Mouse (Mus musculus) fibroblast of lung, adult 2 months (primary cell): Measurements from ENCODE around the gene Mpg.

Source experiments
- DNase-seq: peaks from one replicate; pipeline ENCODE4 v3.0.0-alpha.2; 2011; ENCODE audit warnings: low read depth

Mpg gene

DNA sequence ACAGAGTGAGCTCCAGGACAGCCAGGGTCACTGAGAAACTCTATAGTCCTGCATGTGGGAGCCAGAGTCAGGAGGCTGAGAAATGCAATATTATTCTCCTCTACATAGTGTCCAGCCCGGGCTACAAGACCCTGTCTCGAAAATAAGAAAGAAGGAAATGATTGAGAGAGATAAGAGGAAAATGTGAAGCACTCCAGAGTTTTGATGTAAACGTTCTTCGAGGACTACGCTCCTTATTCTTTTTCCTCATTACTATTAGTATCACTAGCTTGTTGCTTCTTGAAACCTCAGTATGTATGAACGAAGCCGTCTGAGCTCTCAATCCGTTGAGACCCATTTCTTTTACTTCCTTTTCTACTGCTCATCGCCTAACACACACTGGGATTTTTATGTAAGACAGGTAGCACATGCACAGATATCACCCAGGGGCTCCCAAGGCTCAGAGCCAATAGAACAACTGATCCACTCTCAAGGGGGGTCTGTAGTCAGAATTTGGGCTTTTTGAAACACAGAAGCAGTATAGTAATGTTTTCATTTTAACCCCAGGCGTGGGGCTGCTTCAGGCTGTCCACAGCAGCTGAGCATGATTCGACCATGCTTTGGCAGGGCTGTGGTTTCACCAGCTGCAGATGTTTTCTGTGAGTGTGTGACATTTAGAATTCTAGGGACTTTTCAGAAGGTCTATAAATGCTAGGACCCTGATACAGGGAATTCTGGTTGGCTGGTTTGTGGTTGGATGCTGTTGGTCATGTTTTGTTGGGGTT lies 24.2 kb upstream of the Mpg start:
- DNase-seq, result no peak

DNA sequence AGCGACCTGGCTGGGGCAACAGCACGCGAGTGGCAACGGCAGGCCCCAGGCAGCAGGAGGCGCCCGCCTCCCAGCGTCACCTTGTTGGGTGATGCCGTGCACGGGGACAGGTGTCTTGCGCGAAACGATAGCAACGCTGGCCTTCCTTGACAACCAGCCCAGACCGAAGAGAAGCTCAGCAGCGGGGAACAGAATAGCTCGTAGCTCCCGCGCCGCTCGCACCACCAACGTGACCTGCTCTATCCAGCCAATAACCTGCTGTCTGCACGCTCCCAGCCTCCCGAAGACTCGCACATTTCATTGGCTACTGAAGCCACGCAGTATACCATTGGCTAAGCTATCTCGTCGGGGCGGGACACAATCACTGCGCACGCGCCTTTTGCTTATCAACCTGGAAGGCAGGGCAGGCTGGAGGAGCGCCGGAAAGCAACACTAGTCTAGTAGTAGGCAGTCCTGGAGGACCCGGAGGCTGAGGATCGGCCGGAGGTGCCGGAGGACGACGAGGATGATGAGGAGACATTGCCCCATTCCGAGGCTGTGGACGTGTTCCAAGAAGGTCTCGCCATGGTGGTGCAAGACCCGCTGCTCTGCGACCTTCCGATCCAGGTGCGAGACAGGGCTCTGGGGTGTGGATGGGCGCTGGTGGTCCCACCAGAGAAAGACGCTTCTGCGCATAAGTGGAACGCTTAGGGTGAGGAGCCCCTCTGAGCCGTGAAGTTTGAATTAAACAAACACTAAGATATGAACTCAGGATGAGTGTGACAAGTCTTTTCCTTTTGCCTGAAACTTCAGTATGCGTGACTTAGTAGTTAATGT lies 21.0 kb upstream of the Mpg start, which contains the start of gene Snrnp25:
Gene Snrnp25, plus strand, starts transcription at position 358 of the 816 bp plus-strand sequence.
- peak; percentile 96 for DNase-seq

DNA sequence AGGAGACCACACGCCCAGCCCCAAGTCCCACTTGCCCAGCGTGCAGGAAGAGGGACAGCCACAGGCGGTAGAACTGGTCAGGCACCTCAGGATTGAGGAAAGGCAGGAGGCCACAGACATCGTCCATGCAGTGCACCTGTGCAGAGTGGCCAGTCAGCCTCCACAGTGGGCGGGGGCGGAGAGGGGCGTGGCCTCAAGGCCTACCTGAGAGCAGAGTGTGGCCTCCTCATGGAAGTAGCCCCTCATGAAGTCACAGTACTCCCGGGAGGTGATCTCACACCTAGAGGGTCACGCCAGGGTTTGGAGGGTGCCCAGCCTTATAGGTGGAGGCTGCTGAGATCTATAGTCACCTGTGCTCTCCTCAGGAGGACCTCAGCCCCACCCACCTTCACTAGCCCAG lies 15.7 kb upstream of the Mpg start:
- no peak for DNase-seq

DNA sequence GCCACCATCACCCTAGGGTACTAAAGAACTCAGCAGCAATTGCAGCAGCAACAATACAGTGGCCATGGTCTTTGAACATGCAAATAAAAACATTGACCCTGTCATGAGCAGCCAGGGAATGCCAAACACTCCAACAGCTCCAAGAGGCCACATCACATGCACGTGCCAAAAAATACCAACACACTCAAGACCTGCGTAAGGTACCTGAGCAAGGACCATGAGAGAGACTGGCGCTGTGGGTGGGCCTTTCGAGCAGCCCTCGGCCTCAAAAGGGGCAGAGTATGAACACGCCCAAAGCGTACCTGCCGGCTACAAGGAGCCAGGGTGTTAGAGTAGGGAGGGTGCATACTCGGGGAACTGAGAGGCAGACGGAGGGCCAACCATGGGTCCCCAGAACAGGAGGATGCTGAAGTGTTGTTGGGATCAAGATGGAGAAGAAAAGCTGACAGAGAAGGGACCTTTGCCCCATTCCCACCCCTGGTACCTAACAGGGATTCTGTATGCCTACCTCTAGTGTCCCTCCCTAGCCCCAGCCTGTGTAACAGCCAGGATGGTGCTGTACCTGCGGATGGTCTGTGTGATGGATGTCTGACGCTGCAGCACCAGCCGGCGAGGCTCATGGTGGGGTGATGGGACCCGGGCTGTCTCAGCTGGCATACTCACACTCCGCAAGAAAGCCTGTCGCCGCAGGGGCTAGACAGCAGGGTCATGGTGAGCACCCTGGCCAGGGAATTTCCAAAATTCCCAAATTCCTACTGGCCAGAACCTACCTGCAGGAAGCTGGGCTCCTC lies 10.7 kb upstream of the Mpg start:
- no peak for DNase-seq

DNA sequence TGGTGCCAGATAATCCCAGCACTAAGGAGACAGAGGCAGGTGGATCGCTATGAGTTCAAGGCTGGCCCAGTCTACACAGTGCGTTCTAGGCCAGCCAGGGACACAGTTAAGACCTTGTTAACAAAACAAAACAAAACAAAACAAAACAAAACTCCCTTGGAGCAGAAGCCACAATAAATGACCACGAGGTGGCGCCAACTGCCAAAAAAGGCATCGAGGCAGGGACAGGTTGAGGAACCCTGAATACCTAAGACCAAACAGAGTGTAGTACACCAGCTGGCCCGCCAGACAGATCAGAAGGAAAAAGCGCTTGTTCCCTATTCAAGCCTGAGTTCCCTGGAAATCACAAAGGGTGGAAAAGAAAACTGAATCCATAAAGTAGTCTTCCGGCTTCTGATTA lies 9.5 kb upstream of the Mpg start:
- no peak for DNase-seq

DNA sequence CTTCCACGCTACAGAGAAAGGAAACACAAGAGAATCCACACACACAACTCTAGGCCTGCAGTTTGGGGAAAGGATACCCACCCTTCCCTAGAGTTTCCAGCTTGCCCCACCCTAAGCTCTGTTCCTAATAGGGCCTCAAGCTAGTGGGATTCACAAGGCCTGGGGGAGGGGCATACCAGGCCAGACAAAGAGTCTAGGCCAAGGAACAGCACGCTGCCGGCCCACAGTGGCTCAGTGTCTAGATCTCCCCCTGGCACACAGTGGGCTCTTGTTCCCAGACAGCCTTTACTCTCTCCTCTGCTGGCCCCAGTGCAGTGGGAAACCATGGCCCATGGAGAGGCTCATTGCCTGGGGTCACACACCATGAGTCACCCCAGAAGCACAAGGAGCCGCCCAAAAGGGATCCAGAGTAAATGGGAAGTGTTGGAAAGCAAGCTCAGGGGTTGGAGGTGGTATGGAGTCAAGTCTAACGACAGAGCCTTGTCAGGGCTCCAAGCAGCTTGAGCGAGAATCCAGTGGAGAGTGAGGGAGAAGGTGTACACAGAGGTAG lies 7.7 kb upstream of the Mpg start:
- peak; percentile 67 for DNase-seq

DNA sequence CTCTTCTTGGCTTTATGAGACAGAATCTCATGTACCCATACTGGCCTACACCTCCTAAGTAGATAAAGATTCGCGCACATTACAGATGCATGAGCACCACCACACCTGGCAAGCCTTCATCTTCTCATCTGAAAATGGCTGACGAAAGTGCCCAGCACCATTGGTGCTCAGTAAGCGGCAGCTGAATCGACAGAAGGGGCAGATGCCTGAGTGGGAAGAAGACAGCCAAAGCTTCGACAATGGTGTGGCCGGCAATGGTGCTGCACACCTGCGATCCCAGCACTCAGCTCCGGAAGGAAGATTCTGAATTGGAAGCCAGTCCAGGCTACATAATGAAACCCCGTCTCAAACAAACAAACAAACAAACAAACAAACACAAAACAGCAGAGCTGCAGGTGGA lies 7.0 kb upstream of the Mpg start:
- DNase-seq, result no peak

DNA sequence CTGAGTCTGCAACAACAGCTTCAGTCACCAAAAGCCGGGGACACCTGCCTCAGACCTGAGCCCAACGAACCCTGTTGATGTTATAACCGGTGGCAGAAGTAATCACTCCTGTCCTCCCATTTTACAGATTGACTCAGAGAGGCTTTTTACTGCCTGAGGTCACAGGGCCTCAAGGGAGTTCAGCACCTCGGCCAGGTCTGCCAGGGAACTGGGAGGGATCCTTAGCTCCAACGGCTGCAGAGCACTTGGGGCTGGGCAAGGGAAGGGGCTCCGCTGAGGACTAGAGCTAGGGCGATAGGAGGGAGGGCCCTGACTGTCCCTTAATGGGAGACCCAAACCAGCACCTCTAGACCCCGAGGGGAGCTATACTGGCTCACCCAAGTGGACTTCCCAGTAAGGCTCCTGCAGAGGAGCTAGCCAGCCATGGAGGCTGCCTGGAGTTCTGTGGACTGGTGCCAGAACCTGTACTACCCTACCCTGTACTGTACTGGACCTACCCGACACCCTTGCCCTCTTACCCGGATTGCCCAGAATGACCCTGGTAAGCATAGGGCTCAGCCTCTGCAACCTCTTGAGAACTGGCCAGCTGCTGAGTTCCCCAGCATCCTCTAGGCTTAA lies 5.6 kb upstream of the Mpg start:
- DNase-seq, result no peak

DNA sequence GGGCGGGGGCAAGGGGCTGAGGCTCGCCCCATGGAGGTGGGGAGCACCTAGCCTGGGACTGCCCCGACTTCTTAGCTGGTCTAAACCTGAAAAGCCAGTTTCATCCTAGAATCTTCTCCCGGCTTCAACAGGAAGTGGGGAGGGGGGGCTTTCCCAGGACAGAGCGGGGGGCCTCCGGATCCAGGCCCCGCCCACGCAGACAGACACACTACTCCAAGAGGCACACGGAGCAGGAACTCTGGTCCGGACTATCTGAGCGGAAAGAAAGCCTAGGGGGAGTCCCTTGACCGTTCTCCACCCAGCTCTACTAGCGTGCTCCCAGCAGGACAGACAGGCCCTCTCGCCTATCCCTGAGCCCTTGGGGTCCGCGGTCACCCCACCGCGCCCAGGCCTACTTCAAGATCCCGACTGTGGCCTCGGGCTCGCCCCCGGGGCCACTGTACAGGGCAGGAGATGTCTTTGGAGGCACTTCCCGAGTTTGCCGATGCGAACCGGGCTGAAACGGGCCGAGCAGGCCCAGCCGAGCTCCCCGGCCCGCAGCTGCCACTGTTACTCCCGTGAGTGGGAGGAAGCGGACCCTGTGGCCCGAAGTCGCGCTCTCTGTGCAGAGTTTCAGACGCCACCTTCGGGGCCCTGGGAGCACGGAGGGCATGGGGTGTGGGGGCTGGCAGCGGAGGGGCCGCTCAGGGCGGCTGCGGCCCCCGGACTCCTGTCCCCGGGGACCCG lies 4.9 kb upstream of the Mpg start:
- DNase-seq, result no peak

DNA sequence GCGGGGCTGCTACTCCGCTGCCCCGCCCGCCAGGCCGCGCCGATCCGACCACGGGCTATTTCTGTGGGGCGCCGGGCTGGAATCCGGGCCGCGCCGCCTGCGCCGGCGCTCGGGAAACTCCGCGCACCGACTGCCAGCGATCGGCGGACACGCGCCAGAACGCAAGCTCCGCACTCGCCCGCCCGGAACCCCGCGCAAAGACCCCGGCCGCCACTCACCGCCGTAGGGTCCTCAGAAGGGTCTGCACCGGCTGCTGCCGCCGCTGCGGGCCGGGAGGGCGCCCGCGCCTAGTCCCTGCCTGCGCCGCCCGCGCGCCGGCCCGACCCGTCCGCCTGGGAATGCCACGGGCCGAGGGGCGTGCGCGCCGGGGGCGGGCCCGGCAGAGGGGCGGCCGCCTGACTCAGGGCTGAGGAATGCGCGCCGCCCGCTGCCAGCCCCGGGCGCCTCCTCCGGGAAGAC lies 4.3 kb upstream of the Mpg start, which contains the start of gene Rhbdf1:
Gene Rhbdf1, minus strand, starts transcription at position 350 of the 459 bp plus-strand sequence.
- DNase-seq, result no peak

DNA sequence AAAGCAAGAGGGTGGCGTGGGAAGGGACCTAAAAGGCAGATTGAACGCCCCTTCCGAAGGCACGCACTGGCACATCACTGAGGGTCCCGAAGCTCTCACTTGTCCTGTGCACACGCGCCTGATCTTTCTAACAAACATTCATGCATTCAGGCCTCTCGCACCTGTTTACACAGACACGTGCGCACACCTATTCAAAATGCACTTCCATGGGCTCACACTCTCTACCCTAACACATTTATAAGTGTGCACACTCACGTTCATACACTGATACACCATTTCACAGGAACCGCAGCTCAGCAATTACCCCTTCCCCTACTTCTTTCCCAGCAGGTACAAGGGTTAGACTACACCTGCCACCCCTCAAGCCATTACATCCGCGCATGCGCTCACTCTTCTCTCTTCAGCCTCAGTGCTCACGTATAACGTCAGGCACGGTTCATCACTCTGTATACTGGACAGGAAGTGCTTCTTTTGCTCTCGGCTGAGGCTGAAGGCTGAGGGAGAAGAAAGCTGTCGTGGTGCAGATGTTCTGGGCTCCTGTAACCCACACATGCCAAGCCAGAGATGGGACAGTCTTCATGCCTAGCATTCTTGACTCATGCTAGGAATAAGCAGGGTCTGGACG lies 3.6 kb upstream of the Mpg start:
- no peak for DNase-seq

DNA sequence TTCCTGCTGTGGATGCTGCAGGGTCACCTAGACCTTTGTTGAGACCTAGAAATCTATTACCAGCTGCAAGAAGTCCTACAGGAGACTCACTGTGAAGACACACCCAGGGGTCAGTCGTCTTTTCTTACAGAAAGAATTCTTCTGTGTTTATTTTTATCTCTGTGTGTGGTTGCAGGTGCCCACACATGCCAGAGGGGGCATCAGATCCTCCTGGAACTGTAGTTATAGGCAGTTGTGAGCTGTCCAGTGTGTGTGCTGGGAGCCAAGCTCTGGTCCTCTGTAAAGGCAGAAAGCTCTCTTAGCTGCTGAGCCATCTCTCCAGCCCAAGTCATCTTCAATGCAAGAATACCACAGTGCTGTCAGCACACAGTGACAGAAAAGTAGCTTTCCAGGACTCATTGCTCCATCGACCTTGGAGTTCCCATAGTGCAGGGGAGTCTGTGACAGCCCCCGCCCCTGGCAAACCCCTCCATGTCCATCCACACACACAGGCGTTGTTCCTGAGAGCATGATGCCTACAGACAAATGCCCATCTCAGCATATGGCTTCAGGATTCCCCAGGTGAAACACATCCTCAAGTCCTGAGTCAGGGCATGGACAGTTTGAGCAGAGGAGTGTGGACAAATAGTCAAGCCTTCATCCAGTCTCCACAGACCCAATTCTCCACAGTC lies 2.9 kb upstream of the Mpg start:
- DNase-seq, result no peak

DNA sequence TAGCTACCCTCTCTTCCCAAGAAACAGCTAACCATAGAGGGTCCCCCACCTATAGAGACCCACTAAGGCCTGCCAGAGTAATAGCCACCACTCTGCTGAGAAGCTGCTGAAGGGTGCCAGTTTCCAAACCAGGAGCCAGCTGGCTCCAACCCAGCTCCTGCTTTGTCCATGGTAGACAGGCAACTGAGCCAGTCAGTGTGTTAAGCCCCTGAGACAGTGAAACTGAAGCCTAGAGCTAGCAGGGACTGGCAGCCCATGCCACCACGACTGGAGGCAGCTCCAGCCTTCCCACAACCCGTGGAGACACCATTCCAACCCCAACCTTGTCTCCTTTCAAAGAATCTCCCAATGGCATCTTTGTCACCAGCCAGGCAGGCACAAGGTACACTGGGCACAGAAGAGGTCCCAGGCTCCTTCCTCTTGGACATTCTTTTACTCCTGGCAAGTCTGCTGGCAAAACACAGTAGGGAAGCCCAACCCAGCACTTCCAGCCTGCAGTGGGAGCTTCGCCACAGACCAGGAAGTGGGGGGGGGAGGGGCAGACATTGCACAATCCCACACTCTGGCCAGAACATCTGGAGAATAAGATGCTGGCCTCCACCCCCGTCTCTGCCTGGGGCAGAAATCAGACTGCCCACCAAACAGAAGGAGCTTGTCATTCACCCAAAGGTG lies 1.7 kb upstream of the Mpg start:
- peak; percentile 85 for DNase-seq

DNA sequence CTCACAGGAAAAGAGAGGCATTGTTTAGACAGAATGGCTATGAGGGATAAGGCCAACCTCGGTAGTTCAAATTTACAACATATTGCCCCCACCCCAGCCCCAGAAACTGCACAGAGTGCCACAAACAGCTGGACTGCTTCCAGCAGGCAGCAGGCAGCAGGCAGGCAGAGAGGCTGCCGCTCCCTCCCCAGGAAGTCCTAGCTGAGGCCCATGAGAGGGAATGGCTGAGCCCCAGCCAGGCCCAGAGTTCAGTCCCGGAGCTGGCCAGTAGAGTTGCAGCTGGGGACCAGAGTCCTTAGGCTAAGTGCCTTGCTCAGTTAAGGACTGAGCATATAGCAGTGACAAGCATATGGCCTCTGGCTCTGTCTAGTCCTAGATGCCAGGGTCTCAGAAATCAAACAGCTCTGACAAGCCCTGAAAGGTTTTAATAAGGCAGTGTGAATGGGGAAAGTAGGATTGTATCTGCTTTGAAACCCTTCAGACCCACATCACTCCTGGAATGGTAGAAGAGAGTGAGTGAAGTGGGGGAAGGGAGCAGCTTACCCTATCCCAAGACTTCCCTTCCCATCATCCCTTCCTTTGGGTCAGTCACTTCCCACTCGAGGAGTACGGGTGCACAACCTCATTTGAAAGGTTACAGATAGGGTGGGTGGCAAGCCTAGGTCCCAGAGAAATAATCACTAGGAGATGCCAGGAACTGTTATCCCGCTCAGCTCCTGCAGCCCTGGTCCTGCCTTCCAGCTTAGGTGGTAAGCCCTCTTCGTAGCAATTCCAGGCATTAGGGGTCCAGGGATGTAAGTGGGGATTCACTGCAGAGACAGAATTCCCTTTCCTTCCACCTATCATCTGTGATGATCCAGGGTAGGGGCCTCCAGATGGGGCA lies 842 bp upstream of the Mpg start:
- no peak for DNase-seq

DNA sequence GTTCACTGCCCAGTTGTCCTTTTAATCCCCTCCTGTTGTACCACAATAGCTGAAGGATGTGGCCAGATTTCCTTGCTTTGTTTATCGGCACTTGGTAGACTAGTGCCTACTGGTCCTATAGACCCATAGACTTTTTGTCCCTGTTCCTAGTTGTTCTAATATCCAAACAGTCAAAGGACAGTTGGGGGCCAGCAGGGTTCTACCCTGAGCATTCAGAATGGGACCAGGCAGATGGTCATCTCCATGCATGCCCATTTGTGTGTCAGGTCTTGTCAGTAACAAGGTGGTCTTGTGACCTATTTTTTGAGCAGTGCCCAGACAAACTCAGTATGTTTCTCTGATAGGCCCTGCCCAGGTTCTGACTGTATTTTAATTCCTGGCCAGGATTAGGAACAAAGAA lies 736 bp downstream of the Mpg start:
- no peak for DNase-seq

DNA sequence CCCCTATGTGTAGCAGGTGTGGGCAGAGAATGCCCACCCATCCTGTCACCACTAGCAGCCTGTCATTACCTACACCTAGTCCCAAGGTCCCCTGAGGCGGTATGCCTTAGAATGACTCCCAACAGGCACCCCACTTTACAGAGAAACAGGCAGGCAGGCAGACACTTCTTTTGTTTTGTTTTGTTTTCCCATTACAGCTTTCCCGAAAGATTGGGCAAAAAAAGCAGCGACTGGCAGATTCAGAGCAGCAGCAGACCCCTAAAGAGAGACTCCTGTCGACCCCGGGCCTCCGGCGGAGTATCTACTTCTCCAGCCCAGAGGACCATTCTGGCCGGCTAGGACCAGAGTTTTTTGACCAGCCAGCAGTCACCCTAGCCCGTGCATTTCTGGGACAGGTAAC lies 1.2 kb downstream of the Mpg start:
- DNase-seq, result no peak

DNA sequence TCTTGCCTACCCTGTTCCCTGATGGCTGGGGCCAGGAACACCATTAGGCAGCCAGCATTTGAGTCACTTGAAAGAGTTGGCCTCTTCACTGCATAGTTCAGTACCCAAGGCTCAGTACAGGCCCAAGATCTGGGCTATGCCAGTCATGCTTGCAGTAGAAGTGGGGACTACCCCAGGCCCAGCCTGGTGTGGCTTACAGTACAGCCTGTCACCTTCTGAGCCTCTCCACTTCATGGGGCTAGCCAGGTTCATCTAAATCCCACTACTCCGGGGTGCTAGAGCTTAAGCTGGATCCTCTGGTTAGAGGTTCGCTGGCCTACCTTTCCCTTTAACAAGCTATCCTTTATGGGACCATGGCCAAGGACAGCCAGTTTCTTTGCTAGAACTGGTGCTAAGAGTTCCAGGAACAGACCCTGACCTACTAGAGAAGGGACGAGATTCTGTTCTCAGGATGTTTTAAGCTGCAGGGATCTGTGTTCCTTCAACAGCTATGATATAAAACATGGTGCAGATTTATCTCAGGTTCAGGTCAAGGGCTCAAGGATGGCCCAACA lies 2.1 kb downstream of the Mpg start:
- no peak for DNase-seq

DNA sequence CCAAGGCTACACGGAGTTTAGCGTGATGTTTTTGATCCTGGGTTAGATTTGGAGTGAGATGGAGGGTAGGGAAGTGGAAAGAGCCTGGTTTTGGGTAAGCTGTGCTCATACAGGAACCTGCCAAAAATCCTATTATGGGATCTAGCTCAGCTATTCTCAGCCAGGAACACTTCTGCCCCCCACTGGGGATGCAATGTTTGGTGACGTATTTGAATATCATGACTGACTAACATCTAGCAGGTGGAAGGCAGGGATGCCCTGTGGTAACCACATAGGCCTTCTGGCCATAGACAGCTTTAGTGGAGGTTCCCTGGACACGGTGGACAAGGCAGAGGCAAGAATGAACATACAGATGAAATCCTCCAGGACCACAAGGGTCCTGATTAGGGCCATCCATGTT lies 3.9 kb downstream of the Mpg start:
- no peak for DNase-seq
